Mouse (Mus musculus) hindbrain, embryonic 11.5 days (tissue): ENCODE measurements at regions not wholly inside any gene's neighbourhood (a gene's known extent, or its start where the extent isn't known, plus 50 kb on each side); places are given as distances from the start of the nearest gene placed in this dataset.
A peak's percentile ranks its signal among the peaks of the same experiment; 100 is the strongest.

ENCODE experiments used
- ATAC-seq: fragments of 200-750 bp; cut with Nextera tagmentation; 2 replicates; pipeline ENCODE4 v1.8.0; 2017; ENCODE audit warnings: mild to moderate bottlenecking, moderate TSS enrichment, moderate library complexity; ENCODE audit not compliant: low FRiP score
- DNase-seq: peaks from one replicate; pipeline ENCODE4 v3.0.0-alpha.2; 2015; ENCODE audit warnings: low spot score
- H3K27ac ChIP-seq: fragments of 300-500 bp; sonication (generic); 2 replicates; pipeline ENCODE4 v1.5.1; 2014; ENCODE audit warnings: mild to moderate bottlenecking, low read depth, low read length
- H3K27me3 ChIP-seq: fragments of 300-500 bp; sonication (generic); 2 replicates; pipeline ENCODE4 v1.6.1; 2014; ENCODE audit warnings: mild to moderate bottlenecking, low read length, moderate library complexity, mixed read lengths; ENCODE audit not compliant: control insufficient read depth, insufficient read depth
- H3K36me3 ChIP-seq: fragments of 300-500 bp; sonication (generic); 2 replicates; pipeline ENCODE4 v1.6.1; 2014; ENCODE audit warnings: mild to moderate bottlenecking, low read length, moderate library complexity, mixed read lengths; ENCODE audit not compliant: control insufficient read depth, insufficient read depth
- H3K4me1 ChIP-seq: fragments of 300-500 bp; sonication (generic); replicated peaks from 2 replicates; pipeline ENCODE4 v1.6.1; 2014; ENCODE audit warnings: low read length, mixed read lengths; ENCODE audit not compliant: control insufficient read depth, insufficient read depth
- H3K4me2 ChIP-seq: fragments of 300-500 bp; sonication (generic); replicated peaks from 2 replicates; pipeline ENCODE4 v1.6.1; 2014; ENCODE audit warnings: mild to moderate bottlenecking, low read depth, low read length
- H3K4me3 ChIP-seq: fragments of 300-500 bp; sonication (generic); 2 replicates; pipeline ENCODE4 v1.5.1; 2014; ENCODE audit warnings: low read depth, low read length
- H3K9ac ChIP-seq: fragments of 300-500 bp; sonication (generic); 2 replicates; pipeline ENCODE4 v1.6.1; 2014; ENCODE audit warnings: low read depth, low read length
- H3K9me3 ChIP-seq: fragments of 300-500 bp; sonication (generic); 2 replicates; pipeline ENCODE4 v1.6.1; 2016; ENCODE audit warnings: low read length; ENCODE audit not compliant: control insufficient read depth
- WGBS: fragments of 180-500 bp; shearing (Covaris S2); extraction: QIAGEN DNeasy Blood & Tissue Kit; methylation state at CpG from one replicate; pipeline ENCODE4 v1.1.7; 2014; 5-methylcytosine and 5-hydroxymethylcytosine counted together

DNA sequence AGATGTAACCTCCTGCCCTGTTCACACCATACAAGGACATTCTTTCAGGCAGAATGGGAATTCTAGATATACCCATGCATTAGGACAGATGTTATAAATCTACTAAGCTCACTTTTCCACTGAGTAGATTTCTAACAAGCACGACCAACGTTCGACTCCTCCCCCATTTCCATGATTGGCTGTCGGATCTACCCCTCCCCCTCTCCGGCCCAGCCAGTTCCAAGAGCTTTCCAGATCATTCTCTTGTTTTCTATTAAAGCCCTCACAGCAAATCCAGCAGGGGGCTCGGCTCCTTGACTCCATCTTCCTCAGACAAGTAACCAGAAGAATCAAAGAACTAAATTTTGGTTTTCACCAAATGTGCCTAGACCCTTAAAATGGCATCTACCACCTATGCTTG lies 146.5 kb upstream of the Plxnc1 start:
- Histone ChIP-seq H3K9ac (no peak overlapping the region), H3K36me3 (no peaks in the 10 kb centered on the region), H3K27ac (no peak overlapping the region), H3K4me2 (no peak overlapping the region), H3K4me1 (no peaks in the 10 kb centered on the region), H3K9me3 (no peaks in the 10 kb centered on the region), H3K27me3 (no peaks in the 10 kb centered on the region), H3K4me3 (no peak overlapping the region)
- DNase-seq (no peak), ATAC-seq (no peak)
- WGBS, result 62% methylated on average over 6 of the region's 6 CpGs

DNA sequence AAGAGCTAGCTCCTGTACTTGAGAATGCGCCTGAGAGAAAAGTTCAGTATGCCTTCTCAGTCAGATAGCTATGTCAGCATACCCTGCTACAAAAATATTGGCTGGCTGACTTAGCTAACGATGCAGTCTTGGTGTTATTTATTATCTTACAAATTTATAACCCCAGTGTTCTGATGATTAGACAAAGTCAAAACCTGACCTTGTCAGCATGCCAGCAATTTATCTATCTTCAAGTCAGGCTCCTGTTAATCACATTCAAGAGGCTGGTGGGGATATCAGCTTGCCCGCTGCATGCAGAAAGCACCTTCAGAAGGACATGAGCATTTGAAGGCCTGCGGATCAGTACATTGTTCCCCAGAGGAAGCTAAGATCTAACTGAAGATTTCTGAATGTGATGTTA lies 146.0 kb upstream of the Plxnc1 start:
- Histone ChIP-seq H3K4me2 (no peak overlapping the region), H3K9me3 (no peaks in the 10 kb centered on the region), H3K27ac (no peak overlapping the region), H3K4me1 (no peaks in the 10 kb centered on the region), H3K27me3 (no peaks in the 10 kb centered on the region), H3K9ac (no peak overlapping the region), H3K36me3 (no peaks in the 10 kb centered on the region), H3K4me3 (no peak overlapping the region)
- ATAC-seq (no peak), DNase-seq (no peak)
- WGBS, result 90% methylated on average over 4 of the region's 4 CpGs

DNA sequence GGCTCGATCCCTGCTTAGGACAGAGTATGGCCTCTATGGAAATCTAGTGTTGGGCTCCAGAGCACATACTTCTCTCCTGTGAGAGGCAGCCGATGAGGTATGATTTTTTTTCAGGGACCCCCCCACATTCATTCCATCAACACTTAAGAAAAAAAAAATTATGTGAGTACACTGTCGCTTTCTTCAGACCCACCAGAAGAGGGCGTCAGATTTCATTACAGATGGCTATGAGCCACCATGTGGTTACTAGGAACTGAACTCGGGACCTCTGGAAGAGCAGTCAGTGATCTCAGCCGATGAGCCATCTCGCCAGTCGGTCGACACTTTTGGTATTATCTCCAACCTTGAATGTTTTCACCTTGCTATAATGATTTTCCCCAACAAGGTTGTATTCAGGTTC lies 145.4 kb upstream of the Plxnc1 start:
- 87% methylated on average over 9 of the region's 9 CpGs for WGBS
- Histone ChIP-seq H3K4me2 (no peak overlapping the region), H3K9ac (no peak overlapping the region), H3K4me3 (no peak overlapping the region), H3K27me3 (no peaks in the 10 kb centered on the region), H3K9me3 (no peaks in the 10 kb centered on the region), H3K27ac (no peak overlapping the region), H3K4me1 (no peaks in the 10 kb centered on the region), H3K36me3 (no peaks in the 10 kb centered on the region)
- ATAC-seq (no peak), DNase-seq (no peak)

DNA sequence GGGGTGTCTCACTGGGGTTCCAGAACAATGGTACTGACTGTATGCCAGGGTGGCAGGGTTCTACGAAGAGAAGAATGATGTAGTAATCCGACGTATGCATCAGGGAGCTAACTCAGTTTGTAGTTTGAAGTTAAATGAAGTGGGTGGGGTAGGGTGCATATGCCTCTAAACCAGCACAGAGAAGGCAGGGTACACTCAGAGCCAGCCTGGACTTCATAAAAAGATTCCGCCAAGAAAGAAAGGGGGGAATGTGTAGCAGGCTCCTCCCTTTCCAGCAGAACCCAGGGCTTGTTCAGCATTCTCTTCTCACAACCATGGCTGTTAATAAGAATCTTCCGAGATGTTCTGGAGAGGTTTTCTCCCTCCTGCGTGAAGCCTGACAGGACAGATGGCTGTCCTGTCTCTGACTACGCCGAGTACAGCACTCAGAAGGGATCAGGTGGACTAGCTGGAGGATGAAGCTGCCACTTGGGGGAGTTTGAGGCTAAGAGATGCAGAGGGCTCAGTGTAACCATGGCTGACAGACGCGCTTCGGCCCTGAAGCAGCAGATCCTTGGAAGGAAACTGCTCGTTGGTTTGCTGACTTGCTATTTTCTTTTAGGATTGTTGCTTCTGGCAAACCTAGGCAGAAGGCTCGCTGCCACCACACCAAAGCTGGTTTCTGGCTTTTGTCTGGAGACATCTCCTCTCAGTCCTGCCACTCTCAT lies 143.4 kb upstream of the Plxnc1 start:
- no peaks in the 10 kb centered on the region for H3K36me3 ChIP-seq

DNA sequence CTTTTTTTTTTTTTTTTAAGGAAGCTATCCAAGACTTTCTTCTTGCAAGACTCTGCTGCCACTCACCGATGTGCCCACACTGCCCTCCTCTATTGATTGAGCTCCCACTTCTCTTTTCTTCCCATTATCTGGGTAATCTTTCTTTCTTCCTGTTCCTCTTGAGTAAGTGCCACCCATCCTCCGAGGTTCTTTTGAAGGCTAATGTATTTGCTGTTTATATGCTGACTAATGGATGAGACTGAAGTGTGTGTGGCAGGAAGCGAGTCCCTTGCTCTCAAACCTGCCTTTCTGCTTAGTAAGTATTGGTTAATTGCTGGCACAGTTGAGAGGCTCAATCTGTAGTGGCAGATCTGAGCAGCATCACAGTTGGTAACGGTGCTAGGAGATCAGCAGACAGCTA lies 142.1 kb upstream of the Plxnc1 start:
- Histone ChIP-seq H3K27me3 (no peaks in the 10 kb centered on the region), H3K9me3 (no peaks in the 10 kb centered on the region), H3K27ac (no peak overlapping the region), H3K4me2 (no peak overlapping the region), H3K9ac (no peak overlapping the region), H3K36me3 (no peaks in the 10 kb centered on the region), H3K4me3 (no peak overlapping the region), H3K4me1 (no peaks in the 10 kb centered on the region)
- 73% methylated on average over 4 of the region's 4 CpGs for WGBS
- ATAC-seq (no peak), DNase-seq (no peak)

More for the DNA sequence above, 143.4 kb upstream of the Plxnc1 start:
- no peaks in the 10 kb centered on the region for H3K4me1 ChIP-seq
- ATAC-seq (peak; percentile 73; the same call in 1 of the 2 replicates), DNase-seq (peak; percentile 60)
- 41% methylated on average over 13 of the region's 13 CpGs for WGBS
- H3K27me3 ChIP-seq, result no peaks in the 10 kb centered on the region
- no peak overlapping the region for H3K27ac ChIP-seq
- no peak overlapping the region for H3K4me2 ChIP-seq
- no peak overlapping the region for H3K9ac ChIP-seq
- H3K4me3 ChIP-seq, result no peak overlapping the region
- no peaks in the 10 kb centered on the region for H3K9me3 ChIP-seq

DNA sequence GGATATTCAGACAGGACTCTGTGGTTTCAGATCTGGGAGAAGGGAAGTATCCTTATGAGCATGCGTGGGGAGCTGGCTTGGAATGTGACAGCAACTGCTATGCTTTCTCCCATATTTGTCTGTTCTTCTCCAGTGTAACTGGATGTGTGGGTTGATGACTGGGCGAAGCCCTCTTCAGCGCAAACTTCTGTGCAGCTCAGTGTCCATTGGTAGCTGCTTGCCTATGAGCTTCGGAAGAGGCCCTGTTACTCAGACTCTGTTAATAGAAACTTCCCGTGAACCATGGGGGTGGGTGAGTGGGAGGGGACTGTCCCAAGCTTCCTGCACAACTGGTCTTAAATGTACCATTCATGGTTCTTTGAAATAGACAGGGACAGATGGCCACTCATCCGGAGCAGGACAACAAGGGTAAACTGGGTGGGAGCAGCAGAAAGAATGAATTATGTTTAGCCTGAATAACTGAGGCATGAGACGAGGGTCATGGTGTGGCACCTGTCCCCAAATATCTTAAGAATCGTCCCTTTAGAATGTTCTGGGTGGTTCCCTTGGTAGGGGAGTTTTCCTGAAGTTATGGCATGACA lies 141.1 kb upstream of the Plxnc1 start:
- Histone ChIP-seq H3K9me3 (no peaks in the 10 kb centered on the region), H3K27ac (no peak overlapping the region), H3K9ac (no peak overlapping the region), H3K36me3 (no peaks in the 10 kb centered on the region), H3K4me2 (no peak overlapping the region), H3K27me3 (no peaks in the 10 kb centered on the region), H3K4me3 (no peak overlapping the region), H3K4me1 (no peaks in the 10 kb centered on the region)
- WGBS, result 87% methylated on average over 8 of the region's 8 CpGs
- ATAC-seq, result no peak
- DNase-seq, result no peak

DNA sequence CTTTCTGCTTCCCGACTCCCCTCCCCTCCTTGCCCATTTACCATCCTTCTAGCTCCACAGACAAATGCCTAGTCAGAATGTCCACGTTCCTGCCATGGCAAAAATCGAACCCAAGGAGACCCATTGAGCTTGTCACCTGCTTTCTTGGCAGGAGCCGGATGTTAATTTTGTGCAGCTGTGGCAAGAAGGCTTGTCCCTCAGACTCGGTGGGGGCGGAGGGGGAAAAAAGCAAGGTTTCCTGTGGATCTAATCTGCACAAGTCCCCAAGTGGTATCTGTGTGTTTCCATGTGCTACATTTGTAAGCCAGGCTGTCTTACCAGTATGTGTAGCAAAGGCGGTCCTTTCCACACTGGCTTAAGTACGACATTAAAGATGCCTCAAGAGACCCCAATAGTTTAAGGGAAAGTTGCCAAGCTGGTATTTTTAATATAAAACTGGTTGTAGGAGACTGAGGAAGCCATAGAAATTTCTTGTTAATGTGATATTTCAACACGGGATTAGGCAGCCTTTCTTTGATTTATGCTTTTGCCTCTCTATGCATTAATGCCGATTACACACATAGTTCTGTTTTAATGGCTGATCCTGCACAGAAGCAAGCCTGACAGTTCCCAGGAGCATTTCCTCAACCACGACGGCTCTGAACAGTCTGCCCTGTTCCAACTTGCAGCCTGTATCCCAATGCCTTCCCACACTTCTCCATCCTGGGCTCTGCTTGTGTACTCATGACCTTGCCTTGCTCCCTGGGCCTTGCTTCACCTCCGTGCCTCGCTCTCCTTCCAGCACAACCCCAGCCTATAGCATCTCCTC lies 138.9 kb upstream of the Plxnc1 start:
- ATAC-seq, result no peak

DNA sequence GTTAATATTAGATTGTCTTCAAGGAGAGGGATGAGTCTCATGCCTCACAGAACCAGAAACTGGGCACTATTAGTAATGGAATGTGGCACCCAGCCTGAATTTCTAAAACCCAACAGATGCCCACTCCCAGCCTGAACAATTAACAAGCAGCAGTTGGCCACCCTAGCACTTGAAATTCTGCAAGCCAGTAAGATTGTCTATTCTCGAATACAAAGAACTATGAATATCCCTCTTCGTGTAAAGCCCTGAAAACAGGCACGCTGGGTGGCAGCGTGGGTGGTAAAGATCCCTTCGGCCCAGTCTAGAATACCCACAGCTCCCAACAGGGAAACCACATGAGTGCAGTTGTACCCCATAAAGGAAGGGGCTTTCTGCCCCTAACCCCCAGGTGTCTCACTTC lies 138.0 kb upstream of the Plxnc1 start:
- Histone ChIP-seq H3K9me3 (no peaks in the 10 kb centered on the region), H3K27ac (no peak overlapping the region), H3K27me3 (no peaks in the 10 kb centered on the region), H3K9ac (no peak overlapping the region), H3K36me3 (no peaks in the 10 kb centered on the region), H3K4me2 (no peak overlapping the region), H3K4me1 (no peaks in the 10 kb centered on the region), H3K4me3 (no peak overlapping the region)
- no peak for DNase-seq
- no peak for ATAC-seq
- WGBS, result 92% methylated on average over 5 of the region's 5 CpGs

More for the DNA sequence above, 138.9 kb upstream of the Plxnc1 start:
- no peak overlapping the region for H3K27ac ChIP-seq
- no peaks in the 10 kb centered on the region for H3K4me1 ChIP-seq
- WGBS, result 79% methylated on average over 14 of the region's 14 CpGs
- no peak overlapping the region for H3K4me2 ChIP-seq
- DNase-seq, result no peak
- H3K36me3 ChIP-seq, result no peaks in the 10 kb centered on the region
- H3K9ac ChIP-seq, result no peak overlapping the region
- no peaks in the 10 kb centered on the region for H3K9me3 ChIP-seq
- no peak overlapping the region for H3K4me3 ChIP-seq
- H3K27me3 ChIP-seq, result no peaks in the 10 kb centered on the region
